Mouse (Mus musculus) spleen, adult 2 months (tissue): Measurements from ENCODE around the gene Nop2.

ENCODE experiments used
- CTCF ChIP-seq: fragments of 200-500 bp; IDR thresholded peaks from 2 replicates; pipeline ENCODE4 v1.5.1; 2011; ENCODE audit warnings: mild to moderate bottlenecking, inconsistent platforms; ENCODE audit not compliant: insufficient read depth, insufficient read length, insufficient replicate concordance; ENCODE audit errors: extremely low read depth
- POLR2A ChIP-seq: fragments of 200-500 bp; IDR thresholded peaks from 2 replicates; pipeline ENCODE4 v1.6.1; 2011; ENCODE audit warnings: low read depth, low read length, inconsistent platforms

DNA sequence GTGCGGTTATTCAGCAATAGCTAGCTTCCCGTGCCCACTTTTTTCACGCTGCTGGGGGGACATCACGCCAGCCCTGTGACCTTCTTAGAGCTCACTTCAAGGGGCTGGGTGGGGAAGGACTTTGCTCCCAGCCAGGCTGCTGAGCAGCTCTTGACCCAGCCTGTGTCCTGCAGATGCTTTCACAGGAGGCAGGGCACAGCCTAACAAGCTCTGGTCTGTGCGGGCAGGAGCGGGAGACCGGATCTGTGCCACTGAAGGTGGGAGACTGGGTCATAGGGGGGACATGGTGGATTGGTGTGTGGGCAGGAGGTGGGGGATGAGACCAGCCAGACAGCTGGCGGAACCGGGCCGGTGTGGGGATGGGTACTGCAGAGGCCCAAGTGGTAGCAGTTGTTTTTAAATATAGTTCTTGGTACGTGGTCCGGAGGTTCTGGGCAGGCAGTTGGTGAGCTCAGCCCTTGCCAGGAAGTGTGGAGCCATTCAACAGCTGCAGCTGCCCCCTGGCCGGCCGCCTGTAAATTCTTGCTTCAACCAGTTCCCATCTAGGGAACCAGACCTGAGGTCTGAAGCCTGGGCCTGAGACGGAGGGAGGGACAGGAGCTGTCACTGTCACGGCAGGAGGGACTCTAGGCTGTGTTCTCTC is 17.3 kb downstream of the Nop2 start:
- TF ChIP-seq CTCF (no peak), POLR2A (no peak)
